Mouse (Mus musculus): ENCODE measurements around the gene Ptges2. TPM values are rescaled to one million over a fixed set of nuclear protein-coding genes. Genes with fewer than 3 reads are reported as not detected.
A peak's percentile ranks its signal among the peaks of the same experiment; 100 is the strongest.

The Ptges2 gene
- polyA plus RNA-seq, 1 experiment from 2014 or later: 28.5 TPM

DNA sequence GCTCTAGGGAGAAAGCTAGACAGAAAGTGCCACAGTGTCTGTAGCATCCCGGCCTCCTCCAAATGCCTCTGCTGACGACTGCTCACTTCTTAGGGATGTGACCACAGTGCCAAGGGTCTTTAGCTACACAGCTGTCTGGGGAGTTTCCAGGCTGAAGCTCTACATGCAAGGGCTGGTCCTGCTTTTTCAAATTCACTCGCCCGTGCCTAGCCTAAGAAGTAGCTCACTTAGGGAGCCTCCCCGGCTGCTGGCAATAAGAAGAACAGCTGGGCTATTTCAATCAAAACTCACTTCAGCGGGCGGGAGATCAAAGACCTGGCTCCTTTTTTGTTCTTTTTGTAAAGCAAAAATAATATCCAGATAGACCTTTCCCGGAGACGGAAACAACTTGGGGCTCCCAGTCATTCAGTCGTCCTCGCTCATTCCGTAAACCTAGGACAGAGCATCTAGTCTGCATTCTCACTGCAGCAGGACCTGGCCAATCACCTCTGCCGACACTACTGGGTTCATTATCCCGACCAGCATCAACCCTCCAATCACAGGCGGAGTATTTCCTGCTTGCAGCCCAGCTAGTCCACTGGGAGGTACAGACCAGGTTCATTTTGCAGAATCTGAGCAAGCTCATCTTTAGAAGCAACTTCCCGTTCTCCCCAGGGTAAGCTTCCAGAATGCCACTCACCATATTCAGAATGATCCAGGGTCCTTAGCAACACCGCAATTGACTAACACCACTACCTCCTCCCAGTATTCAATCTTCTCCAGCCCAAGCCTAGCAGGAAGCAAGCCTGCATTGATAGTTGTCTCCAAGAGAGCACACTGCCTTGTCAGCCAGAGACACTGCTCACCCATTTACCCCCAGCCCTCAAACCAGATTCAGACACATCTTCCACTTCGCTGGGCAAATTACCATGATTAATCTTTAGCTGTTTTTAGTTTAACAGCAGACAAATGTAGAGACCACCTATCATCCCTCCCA lies 35.3 kb downstream of the Ptges2 start:
- H3K4me2 ChIP-seq: peak overlapping the region; percentile 58
- ATAC-seq (ENCODE audit: insufficient read depth, low FRiP score, low read depth): peak; percentile 86
- H3K9ac ChIP-seq: peak overlapping the region; percentile 35; the same call in 1 of the 2 replicates
- H3K4me1 ChIP-seq: peaks cover 35% of the 10 kb centered on the region
- H3K36me3 ChIP-seq: no peaks in the 10 kb centered on the region
- peak overlapping the region; percentile 82 for H3K27ac ChIP-seq
- H3K4me3 ChIP-seq (replicated peaks): peak overlapping the region; percentile 42
- 14% methylated on average over 18 of the region's 18 CpGs for WGBS
- H3K9me3 ChIP-seq: no peaks in the 10 kb centered on the region
- no peaks in the 10 kb centered on the region for H3K27me3 ChIP-seq (replicated peaks)

DNA sequence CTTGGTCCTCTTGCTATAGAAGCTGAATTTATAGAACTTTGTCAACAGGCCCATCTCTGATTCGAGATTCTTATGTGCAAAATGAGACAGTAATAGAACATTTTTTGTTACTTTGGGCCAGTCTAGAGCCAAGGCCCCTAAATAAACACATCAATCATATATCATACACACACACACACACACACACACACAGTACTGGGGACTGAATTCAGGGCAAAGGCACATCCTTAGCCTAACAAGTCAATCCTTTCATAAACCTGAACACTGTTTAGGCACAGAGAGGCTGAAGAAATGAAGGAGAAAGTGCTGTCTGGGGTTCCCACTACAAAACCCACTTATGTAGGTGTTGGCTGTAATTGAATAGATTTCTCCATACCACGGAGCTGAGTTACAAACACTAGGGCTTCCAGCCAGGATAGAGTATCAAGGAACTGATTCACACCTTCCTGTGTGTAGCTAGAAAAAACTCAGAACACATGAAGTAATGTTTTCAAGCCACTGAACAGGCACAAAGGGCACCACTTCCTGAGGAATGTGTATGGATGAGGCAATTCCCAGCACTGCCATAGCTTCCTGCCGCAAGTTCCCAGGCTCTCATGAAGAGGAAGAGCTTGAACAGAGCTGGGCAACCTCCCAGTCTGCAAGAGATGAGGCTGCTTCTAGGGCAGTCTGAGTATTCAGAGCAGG lies 41.1 kb downstream of the Ptges2 start:
- 64% methylated on average over 3 of the region's 3 CpGs for WGBS
- H3K4me1 ChIP-seq: peaks cover 15% of the 10 kb centered on the region; the same call in 1 of the 2 replicates
- H3K4me3 ChIP-seq (replicated peaks): no peak overlapping the region
- H3K27me3 ChIP-seq (replicated peaks): no peaks in the 10 kb centered on the region
- peak overlapping the region; percentile 21; the same call in 1 of the 2 replicates for H3K27ac ChIP-seq
- H3K4me2 ChIP-seq: no peak overlapping the region
- no peak overlapping the region for H3K9ac ChIP-seq
- ATAC-seq (ENCODE audit: insufficient read depth, low FRiP score, low read depth): no peak; the same call in 1 of the 2 replicates
- H3K9me3 ChIP-seq: no peaks in the 10 kb centered on the region
- H3K36me3 ChIP-seq: no peaks in the 10 kb centered on the region

DNA sequence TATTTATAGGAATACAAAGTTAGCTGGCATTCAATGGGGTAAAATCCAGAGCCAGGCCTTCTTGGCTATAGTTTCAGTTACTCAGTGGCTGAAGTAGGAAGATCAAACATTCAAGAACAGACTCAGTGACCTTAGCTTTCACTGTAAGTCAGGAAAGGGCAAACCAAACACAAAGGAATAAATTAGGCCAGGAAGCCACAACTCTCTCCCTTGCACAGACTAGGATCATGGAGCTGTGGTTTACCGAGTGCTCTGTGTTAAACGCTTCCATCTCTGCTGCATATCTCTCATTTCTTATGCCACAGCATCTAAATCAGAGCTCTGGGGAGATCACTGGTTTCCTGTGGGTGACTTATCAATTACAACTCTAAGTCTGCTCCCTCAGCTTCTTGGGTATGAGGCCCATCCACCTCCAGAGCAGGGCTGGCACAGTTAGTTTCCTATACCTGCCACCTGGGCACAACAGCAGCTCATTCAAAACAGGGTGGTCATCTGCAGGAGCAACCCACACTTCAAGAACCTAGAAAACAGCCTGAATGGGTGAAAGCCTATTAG lies 42.0 kb downstream of the Ptges2 start:
- H3K9me3 ChIP-seq: no peaks in the 10 kb centered on the region
- no peak overlapping the region for H3K4me2 ChIP-seq
- WGBS: 71% methylated on average over 2 of the region's 2 CpGs
- H3K36me3 ChIP-seq: no peaks in the 10 kb centered on the region
- H3K27me3 ChIP-seq (replicated peaks): no peaks in the 10 kb centered on the region
- H3K9ac ChIP-seq: no peak overlapping the region
- peaks cover 15% of the 10 kb centered on the region; the same call in 1 of the 2 replicates for H3K4me1 ChIP-seq
- H3K27ac ChIP-seq: peak overlapping the region; percentile 21; the same call in 1 of the 2 replicates
- no peak overlapping the region for H3K4me3 ChIP-seq (replicated peaks)
- no peak for ATAC-seq (ENCODE audit: insufficient read depth, low FRiP score, low read depth)

DNA sequence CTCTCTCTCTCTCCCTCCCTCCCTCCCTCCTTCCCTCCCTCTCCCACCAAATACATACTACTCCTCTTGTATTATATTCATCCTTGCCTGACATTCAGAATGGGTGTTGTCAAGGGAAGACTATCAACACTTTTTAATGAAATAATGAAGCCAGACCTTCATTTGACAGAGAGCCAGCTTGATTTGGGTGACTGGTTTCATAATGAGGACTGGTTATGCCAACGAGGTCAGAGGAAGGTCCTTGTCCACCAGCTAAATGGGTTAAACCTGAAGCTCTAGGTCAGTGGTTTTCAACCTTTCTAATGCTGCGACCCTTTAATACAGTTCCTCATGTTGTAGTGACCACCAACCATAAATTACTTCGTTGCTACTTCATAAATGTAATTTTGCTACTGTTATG lies 43.0 kb downstream of the Ptges2 start:
- no peaks in the 10 kb centered on the region for H3K9me3 ChIP-seq

DNA sequence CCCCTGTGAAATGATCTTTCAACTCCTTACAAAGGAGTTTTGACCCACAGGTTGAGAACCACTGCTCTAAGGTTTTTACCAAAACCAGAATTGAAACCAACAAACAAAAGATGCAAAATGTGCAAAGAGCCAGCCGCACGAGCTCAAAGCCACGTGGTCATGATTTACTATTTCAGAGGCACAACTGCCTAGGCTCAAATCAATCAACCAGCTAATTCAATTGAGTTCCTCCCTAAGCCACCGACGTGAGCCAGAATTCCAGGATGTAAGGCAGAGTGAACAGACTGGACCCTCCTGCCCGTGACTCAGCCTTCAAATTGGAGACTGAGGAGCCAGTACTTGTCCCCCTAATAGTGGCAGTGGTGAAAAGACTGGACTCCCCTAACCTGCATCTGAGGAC lies 43.5 kb downstream of the Ptges2 start:
- no peak overlapping the region for H3K4me3 ChIP-seq (replicated peaks)
- no peak overlapping the region for H3K4me2 ChIP-seq
- no peaks in the 10 kb centered on the region for H3K36me3 ChIP-seq
- no peak overlapping the region for H3K9ac ChIP-seq
- H3K9me3 ChIP-seq: no peaks in the 10 kb centered on the region
- H3K4me1 ChIP-seq: peaks cover 18% of the 10 kb centered on the region
- H3K27ac ChIP-seq: peak overlapping the region; percentile 21; the same call in 1 of the 2 replicates
- no peak for ATAC-seq (ENCODE audit: insufficient read depth, low FRiP score, low read depth)
- WGBS: 46% methylated on average over 6 of the region's 6 CpGs
- no peaks in the 10 kb centered on the region for H3K27me3 ChIP-seq (replicated peaks)

More for the DNA sequence above, 43.0 kb downstream of the Ptges2 start:
- 89% methylated on average over 3 of the region's 3 CpGs for WGBS
- Histone ChIP-seq H3K27ac (no peak overlapping the region), H3K4me3 (replicated peaks) (no peak overlapping the region), H3K27me3 (replicated peaks) (no peaks in the 10 kb centered on the region), H3K9ac (no peak overlapping the region), H3K4me1 (peaks cover 18% of the 10 kb centered on the region), H3K36me3 (no peaks in the 10 kb centered on the region), H3K4me2 (no peak overlapping the region)
- ATAC-seq (ENCODE audit: insufficient read depth, low FRiP score, low read depth): no peak

DNA sequence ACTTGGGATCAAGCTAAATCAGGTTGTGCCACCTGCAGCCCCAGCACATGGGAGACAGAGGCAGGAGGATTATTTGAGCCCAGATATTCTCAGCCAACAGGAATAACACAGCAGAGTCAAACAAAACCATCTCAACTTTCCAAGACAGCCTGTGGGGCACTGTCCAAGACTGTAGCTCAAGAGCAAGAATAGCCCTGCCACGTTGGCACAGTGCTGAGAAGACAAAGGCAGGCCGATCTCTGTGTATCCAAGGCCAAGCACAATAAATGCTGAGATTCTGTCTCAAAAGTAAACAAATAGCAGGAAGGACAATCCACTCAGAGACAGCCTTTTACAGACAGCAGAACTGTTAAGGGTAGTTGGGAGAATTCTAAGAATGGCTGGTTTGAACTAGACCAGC lies 44.5 kb downstream of the Ptges2 start:
- H3K4me1 ChIP-seq: peaks cover 18% of the 10 kb centered on the region
- H3K4me2 ChIP-seq: no peak overlapping the region

DNA sequence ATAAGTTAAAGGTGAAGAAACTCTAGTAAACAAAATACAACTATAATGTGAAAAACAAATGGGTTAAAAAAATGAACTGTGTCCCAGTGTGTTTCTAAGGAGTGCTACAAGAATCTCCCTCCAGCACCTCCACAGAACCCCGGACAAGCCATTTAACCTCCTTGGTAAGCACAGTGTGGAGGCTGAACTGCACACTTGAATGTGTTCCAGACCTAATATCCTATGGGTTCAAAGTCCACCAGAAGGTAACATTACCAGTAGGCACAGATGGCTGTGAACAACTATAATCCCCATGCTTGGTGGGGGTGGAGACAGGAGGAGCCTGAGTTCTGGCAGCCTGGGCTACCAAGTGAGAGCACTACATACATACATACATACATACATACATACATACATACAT lies 44.9 kb downstream of the Ptges2 start:
- Histone ChIP-seq H3K9me3 (no peaks in the 10 kb centered on the region), H3K36me3 (no peaks in the 10 kb centered on the region), H3K27me3 (replicated peaks) (no peaks in the 10 kb centered on the region), H3K27ac (no peak overlapping the region), H3K4me2 (no peak overlapping the region), H3K4me3 (replicated peaks) (no peak overlapping the region), H3K4me1 (peaks cover 18% of the 10 kb centered on the region), H3K9ac (no peak overlapping the region)
- 59% methylated on average over 1 of the region's 1 CpGs for WGBS
- ATAC-seq (ENCODE audit: insufficient read depth, low FRiP score, low read depth): peak; percentile 76; the same call in 1 of the 2 replicates

More for the DNA sequence above, 44.5 kb downstream of the Ptges2 start:
- H3K36me3 ChIP-seq: no peaks in the 10 kb centered on the region
- H3K9ac ChIP-seq: no peak overlapping the region
- no peak for ATAC-seq (ENCODE audit: insufficient read depth, low FRiP score, low read depth)
- H3K9me3 ChIP-seq: no peaks in the 10 kb centered on the region
- no peaks in the 10 kb centered on the region for H3K27me3 ChIP-seq (replicated peaks)
- 28% methylated on average over 2 of the region's 2 CpGs for WGBS
- no peak overlapping the region for H3K4me3 ChIP-seq (replicated peaks)
- H3K27ac ChIP-seq: peak overlapping the region; percentile 38

DNA sequence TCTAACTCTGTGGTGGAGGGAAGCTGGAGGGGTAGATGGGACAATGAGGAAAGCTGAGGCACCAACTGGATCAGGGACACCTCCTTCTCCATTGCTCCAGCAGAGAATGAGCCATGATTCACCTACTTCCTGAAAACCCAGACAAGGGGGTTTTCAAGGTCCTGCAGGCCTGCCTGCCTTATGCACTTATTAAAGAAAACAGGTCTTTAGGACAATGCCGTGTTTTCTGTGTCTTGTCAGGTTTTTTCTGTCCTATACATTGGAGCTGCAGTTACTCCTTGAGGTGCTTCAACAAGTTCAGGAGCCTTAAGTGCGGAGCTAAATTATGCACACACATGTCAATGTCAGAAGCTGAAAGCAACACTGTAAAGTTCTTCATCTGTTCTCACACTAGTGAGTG lies 45.9 kb downstream of the Ptges2 start:
- no peak overlapping the region for H3K4me3 ChIP-seq (replicated peaks)
- peaks cover 18% of the 10 kb centered on the region for H3K4me1 ChIP-seq
- no peak overlapping the region for H3K27ac ChIP-seq
- ATAC-seq (ENCODE audit: insufficient read depth, low FRiP score, low read depth): no peak
- H3K9me3 ChIP-seq: no peaks in the 10 kb centered on the region
- H3K9ac ChIP-seq: no peak overlapping the region
- H3K27me3 ChIP-seq (replicated peaks): no peaks in the 10 kb centered on the region
- H3K4me2 ChIP-seq: no peak overlapping the region
- no peaks in the 10 kb centered on the region for H3K36me3 ChIP-seq
- 83% methylated on average over 2 of the region's 2 CpGs for WGBS

DNA sequence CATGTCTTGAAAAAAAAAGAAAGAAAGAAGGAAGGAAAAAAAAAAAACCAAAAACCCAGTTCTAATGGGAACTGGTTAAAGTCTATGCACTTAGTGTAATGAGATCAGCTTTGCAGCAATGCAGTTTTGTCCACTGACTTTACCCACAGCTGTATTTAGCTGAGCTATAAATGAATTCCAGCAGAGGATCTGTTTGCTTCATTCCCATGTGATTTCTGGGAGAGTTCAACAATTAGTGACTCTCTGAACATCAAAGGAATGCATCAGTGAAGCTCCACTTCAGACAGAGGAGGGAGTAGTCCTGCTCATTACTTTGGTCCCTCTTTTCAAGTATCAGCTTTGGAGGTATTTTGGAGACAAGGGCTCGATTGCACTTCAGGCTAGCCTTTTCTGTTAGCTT lies 49.8 kb downstream of the Ptges2 start:
- Histone ChIP-seq H3K36me3 (no peaks in the 10 kb centered on the region), H3K9ac (no peak overlapping the region), H3K4me3 (replicated peaks) (no peak overlapping the region), H3K4me2 (no peak overlapping the region), H3K9me3 (no peaks in the 10 kb centered on the region), H3K27me3 (replicated peaks) (no peaks in the 10 kb centered on the region), H3K27ac (no peak overlapping the region), H3K4me1 (peaks cover 22% of the 10 kb centered on the region)
- no peak for ATAC-seq (ENCODE audit: insufficient read depth, low FRiP score, low read depth)
- 83% methylated on average over 1 of the region's 1 CpGs for WGBS

DNA sequence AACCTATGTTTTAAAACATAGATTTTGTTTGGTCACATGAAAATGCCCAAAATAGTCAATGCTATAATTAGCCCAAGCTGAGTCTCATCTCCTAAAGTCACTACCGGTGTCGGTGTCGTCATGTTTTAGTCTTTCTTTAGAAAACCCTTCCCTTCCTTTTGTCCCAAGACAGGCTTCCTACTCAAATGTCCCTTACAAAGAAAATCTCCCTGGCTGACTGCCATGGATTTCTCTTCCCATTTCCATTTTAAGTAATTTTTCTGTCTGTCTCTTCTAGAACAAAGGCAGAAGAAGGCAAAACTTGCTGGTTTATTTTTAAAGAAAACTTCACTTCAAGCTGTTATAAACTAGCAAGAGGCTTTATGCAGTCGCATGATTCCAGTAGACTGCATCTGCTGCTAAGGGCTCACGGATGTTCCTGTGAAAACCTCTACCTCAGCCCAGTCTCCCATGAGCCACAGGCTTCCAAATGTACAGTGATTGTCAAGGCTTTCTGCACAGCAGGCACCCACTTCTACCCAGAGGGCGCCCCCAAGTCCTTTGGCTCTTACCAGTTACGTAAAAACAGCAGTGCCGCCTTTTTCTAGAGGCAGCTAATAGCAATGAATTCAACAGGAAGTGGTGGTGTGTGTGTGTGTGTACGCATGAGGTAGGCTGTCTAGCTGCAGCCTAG lies 51.7 kb downstream of the Ptges2 start:
- Histone ChIP-seq H3K27me3 (replicated peaks) (no peaks in the 10 kb centered on the region), H3K4me1 (peaks cover 28% of the 10 kb centered on the region), H3K9me3 (no peaks in the 10 kb centered on the region), H3K27ac (peak overlapping the region; percentile 90), H3K36me3 (no peaks in the 10 kb centered on the region), H3K4me3 (replicated peaks) (0 out of 2 replicates have a peak overlapping the region, but pooled peaks have one; percentile 9), H3K9ac (no peak overlapping the region), H3K4me2 (peak overlapping the region; percentile 32; the same call in 1 of the 2 replicates)
- no peak for ATAC-seq (ENCODE audit: insufficient read depth, low FRiP score, low read depth)
- WGBS: 39% methylated on average over 9 of the region's 9 CpGs

DNA sequence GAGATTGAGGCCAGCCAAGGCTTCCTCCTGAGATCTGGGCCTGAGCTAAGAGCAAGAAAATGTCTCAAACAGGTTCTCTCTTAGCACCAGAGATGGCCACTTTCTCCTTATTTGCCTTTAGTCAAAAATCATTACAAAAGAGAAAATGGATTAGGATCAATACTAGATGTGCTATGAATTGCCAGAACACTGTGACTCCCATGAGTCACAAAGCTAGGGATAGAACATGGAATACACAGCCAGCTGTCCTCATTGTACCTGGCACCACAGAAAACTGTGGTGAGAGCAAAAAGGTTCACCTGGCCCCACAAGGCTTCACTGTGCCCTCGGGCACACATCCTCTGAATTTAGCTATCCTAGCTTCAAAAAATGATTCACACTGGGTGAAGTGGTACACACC lies 52.8 kb downstream of the Ptges2 start:
- Histone ChIP-seq H3K9me3 (no peaks in the 10 kb centered on the region), H3K9ac (no peak overlapping the region), H3K4me1 (peaks cover 31% of the 10 kb centered on the region), H3K36me3 (no peaks in the 10 kb centered on the region), H3K4me2 (no peak overlapping the region), H3K27me3 (replicated peaks) (no peaks in the 10 kb centered on the region), H3K4me3 (replicated peaks) (no peak overlapping the region), H3K27ac (peak overlapping the region; percentile 6; the same call in 1 of the 2 replicates)
- ATAC-seq (ENCODE audit: insufficient read depth, low FRiP score, low read depth): no peak
- WGBS: 88% methylated on average over 1 of the region's 1 CpGs
